Mouse (Mus musculus) forebrain, embryonic 14.5 days (tissue): ENCODE data around the gene Fbxl20. TPM values are rescaled to one million over a fixed set of nuclear protein-coding genes. Genes with fewer than 3 reads are reported as not detected.
"Not testable (repeated sequence)": the region's sequence is repeated elsewhere in the genome, so short reads cannot be mapped to it uniquely, and the experiment has no call there.

ENCODE experiments used
- ATAC-seq: fragments of 200-750 bp; cut with Nextera tagmentation; 2 replicates; pipeline ENCODE4 v1.8.0; 2017; ENCODE audit warnings: mild to moderate bottlenecking, moderate library complexity
- DNase-seq: peaks from one replicate; pipeline ENCODE4 v3.0.0-alpha.2; 2015; ENCODE audit warnings: low spot score
- H3K27ac ChIP-seq: fragments of 300-500 bp; sonication (generic); 2 replicates; pipeline ENCODE4 v1.5.1; 2014; ENCODE audit warnings: low read depth, mild to moderate bottlenecking, control low read depth, low read length, moderate library complexity
- H3K27me3 ChIP-seq: fragments of 300-500 bp; sonication (generic); replicated peaks from 2 replicates; pipeline ENCODE4 v1.6.1; 2014; ENCODE audit warnings: low read length, control low read depth, mixed read lengths; ENCODE audit not compliant: control insufficient read depth, insufficient read depth
- H3K36me3 ChIP-seq: fragments of 300-500 bp; sonication (generic); 2 replicates; pipeline ENCODE4 v1.6.1; 2014; ENCODE audit warnings: low read length, control low read depth; ENCODE audit not compliant: control insufficient read depth, insufficient read depth
- H3K4me1 ChIP-seq: fragments of 300-500 bp; sonication (generic); 2 replicates; pipeline ENCODE4 v1.6.1; 2014; ENCODE audit warnings: antibody characterized with exemption, low read length, control low read depth; ENCODE audit not compliant: control insufficient read depth, insufficient read depth
- H3K4me2 ChIP-seq: fragments of 300-500 bp; sonication (generic); 2 replicates; pipeline ENCODE4 v1.6.1; 2014; ENCODE audit warnings: mild to moderate bottlenecking, control low read depth, low read length
- H3K4me3 ChIP-seq: fragments of 300-500 bp; sonication (generic); 2 replicates; pipeline ENCODE4 v1.5.1; 2014; ENCODE audit warnings: low read depth, low read length, control low read depth
- H3K9ac ChIP-seq: fragments of 300-500 bp; sonication (generic); 2 replicates; pipeline ENCODE4 v1.6.1; 2014; ENCODE audit warnings: mild to moderate bottlenecking, low read length, control low read depth, moderate library complexity
- H3K9me3 ChIP-seq: fragments of 300-500 bp; sonication (generic); replicated peaks from 2 replicates; pipeline ENCODE4 v1.6.1; 2016; ENCODE audit warnings: low read length, control low read depth, mixed read lengths; ENCODE audit not compliant: control insufficient read depth
- WGBS: fragments of 180-500 bp; shearing (Covaris S2); extraction: QIAGEN DNeasy Blood & Tissue Kit; methylation state at CpG from one replicate; pipeline ENCODE4 v1.1.7; 2014; 5-methylcytosine and 5-hydroxymethylcytosine counted together
- polyA plus RNA-seq: library from polyadenylated mRNA; unstranded; fragments of >200 nt; fragmentation: Nextera tagmentation; extraction: Ambion mirVana; gene quantifications from 2 replicates; pipeline ENCODE4 v1.2.1, GENCODE M21; 2014

Gene Fbxl20
- polyA plus RNA-seq, result 23.0 and 27.4 TPM in 2 replicates

DNA sequence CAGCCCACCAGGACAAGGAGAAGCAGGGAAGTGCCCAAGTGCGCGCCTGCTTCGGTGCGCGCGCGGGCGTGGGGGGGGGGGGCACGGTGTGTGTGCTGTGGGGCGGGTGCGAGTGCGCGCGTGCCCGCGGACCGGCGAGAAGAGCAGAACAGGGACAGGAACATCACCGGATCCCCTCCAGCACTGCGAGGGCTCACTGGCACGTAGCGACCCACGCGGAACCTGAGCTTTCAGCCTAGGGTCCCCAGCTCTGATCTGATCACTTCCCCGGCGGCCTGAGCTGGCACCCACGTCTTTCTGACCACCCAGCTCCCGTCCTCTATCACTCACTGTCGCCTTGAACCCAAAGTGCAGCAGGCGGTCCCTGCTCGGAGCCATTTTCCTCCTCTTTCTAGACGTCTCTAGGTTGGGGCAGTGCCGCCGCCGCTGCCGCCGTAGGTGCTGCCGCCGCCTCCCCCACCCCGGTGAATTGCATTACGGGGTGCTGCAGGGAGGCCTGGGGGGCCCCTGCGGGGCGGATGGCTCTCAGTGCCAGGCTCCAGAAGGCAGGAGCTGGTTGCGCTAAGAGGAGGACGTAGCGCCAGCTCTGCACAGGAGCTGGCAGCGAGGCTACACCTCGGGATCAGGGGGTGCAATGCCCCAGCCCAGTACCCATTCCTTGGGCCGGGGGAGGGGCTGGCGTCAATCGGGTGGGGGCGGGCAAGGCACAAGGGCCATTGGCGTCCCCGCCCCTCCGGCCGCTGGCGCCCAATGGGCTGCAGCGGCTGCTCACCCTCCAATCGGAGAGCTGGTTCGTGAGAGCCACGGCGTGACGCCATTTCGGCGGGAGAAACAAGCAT lies at the start of gene Fbxl20:
Gene Fbxl20 (minus strand): TSS at position 618 of the 839 bp plus-strand sequence.
- H3K4me2 ChIP-seq, result peak within 1 kb of the TSS; percentile 58
- 0% methylated on average over 53 of the region's 65 CpGs for WGBS
- no peaks in the 10 kb centered on the region for H3K27me3 ChIP-seq
- peak within 1 kb of the TSS; percentile 96 for H3K4me3 ChIP-seq
- no peaks in the 10 kb centered on the region for H3K9me3 ChIP-seq
- H3K9ac ChIP-seq, result peak within 1 kb of the TSS; percentile 92
- peak within 1 kb of the TSS; percentile 93 for H3K27ac ChIP-seq
- DNase-seq (peak; percentile 98), ATAC-seq (peak; percentile 88)
- H3K4me1 ChIP-seq, result peaks cover 13% of the 10 kb centered on the region
- H3K36me3 ChIP-seq, result peaks cover 12% of the 10 kb centered on the region

DNA sequence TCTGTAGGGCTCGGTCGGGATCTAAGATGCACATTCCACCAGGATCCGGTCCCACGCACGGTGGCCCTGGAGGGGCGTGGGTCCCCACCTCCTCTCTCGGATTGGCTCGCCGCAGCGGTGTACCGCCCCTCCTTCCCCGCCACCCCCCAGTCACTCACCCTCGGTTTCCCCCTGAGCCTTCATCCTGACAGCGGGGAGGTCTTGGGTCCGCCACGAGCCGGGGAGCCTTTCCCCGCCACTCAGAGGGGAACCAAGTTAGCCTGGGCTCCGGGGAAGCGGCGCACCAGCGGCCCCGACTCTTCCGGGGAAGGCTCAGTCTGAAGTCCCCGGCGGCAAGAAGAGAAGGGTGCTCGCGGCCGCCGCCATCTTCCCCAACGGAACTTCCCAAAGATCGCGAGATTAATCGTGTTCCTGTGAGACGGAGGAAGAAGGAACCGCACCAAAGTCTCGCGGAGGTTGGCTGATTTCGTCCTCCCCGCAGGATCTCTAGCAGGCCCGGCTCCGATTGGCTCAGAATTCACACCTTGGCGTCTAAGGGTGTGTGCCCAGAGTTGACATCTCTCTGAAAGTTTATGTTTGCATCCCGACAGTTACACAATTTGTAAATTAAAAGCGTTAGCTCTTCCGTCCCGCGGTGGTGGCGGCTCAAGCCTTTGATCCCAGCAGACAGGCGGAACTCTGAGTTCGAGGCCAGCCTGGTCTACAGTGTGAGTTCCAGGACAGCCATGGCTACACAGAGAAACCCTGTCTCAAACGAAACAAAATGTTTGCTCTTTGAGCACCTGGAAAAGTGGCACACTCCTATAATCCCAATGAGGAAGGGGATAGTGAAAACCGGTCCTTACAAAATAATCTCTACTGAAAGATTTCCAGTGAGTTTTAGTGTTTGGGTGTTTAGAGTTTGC lies 43.0 kb upstream of the Fbxl20 start, which contains the start of gene Med1:
Gene Med1 (minus strand): TSS at position 393 of the 905 bp plus-strand sequence.
- under 1% methylated on average over 53 of the region's 53 CpGs for WGBS
- Histone ChIP-seq H3K27me3 (no peaks in the 10 kb centered on the region), H3K36me3 (peaks cover 27% of the 10 kb centered on the region), H3K9ac (peak within 1 kb of the TSS; percentile 91), H3K27ac (peak within 1 kb of the TSS; percentile 86), H3K4me3 (peak within 1 kb of the TSS; percentile 82), H3K9me3 (no peaks in the 10 kb centered on the region), H3K4me1 (peaks cover 8% of the 10 kb centered on the region), H3K4me2 (peak within 1 kb of the TSS; percentile 83)
- peak; percentile 98 for ATAC-seq
- DNase-seq, result peak; percentile 99

DNA sequence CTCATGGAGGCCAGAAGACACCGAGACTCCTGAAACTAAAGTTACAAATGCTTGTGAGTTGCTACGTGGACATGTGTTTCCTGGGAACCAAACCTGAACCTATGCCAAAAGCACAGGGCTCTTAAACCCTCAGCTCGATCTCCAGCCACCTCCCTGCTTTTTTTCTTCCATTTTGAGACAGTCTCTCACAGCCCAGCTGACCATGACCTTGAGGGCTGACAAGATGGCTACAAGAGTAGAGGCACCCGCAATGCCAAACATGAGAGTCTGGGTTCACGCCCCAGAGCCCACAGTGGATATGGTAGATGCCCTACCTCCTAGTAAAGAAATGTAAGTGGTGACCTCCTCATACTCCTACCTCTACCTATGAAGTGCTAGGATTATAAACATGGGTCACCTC lies 40.6 kb upstream of the Fbxl20 start:
- H3K9me3 ChIP-seq, result no peaks in the 10 kb centered on the region
- H3K4me2 ChIP-seq, result no peak overlapping the region
- no peak overlapping the region for H3K4me3 ChIP-seq
- peaks cover 47% of the 10 kb centered on the region for H3K36me3 ChIP-seq
- no peaks in the 10 kb centered on the region for H3K27me3 ChIP-seq
- H3K4me1 ChIP-seq, result peaks cover 8% of the 10 kb centered on the region
- WGBS, result 86% methylated on average over 5 of the region's 5 CpGs
- no peak overlapping the region for H3K9ac ChIP-seq
- no peak for DNase-seq
- ATAC-seq, result no peak
- no peak overlapping the region for H3K27ac ChIP-seq

DNA sequence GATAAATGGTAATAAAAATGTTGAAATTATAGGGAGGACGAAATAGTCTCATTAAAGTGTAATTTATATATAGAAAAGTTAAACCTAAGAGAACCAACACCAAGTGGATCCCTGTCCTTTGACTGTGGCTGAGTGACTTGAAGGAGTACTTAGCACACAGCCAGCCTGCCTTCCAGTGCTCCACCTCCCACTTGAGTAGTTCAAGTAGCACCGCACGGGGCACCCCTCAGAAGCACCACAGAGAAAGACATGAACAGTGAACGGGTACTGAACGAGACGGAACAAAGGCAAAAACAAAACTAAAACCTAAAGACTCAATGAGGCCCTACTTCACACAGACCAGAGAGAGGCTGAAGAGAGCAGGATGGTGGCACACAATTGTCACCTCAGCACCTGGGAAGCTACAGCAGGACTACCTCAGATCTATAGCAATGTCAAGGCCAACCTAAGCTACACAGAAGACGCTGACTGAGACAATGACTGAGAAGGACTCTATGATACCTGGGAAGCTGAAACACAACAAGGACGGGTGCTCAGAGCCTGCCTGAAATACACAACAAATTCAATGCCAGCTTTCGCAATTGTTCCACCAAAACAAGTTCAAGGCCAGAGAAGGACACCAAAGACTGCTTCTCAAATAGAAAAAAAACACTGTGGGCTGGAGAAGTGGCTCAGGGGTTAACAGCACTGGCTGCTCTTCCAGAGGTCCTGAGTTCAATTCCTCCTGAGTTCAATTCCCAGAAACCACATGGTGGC lies 37.6 kb upstream of the Fbxl20 start:
- ATAC-seq, result no peak
- H3K36me3 ChIP-seq, result peaks cover 70% of the 10 kb centered on the region
- no peak overlapping the region for H3K4me2 ChIP-seq
- no peaks in the 10 kb centered on the region for H3K27me3 ChIP-seq
- no peak for DNase-seq
- peaks cover 8% of the 10 kb centered on the region for H3K4me1 ChIP-seq
- WGBS, result 93% methylated on average over 9 of the region's 9 CpGs
- no peaks in the 10 kb centered on the region for H3K9me3 ChIP-seq
- no peak overlapping the region for H3K27ac ChIP-seq
- no peak overlapping the region for H3K9ac ChIP-seq
- no peak overlapping the region for H3K4me3 ChIP-seq

DNA sequence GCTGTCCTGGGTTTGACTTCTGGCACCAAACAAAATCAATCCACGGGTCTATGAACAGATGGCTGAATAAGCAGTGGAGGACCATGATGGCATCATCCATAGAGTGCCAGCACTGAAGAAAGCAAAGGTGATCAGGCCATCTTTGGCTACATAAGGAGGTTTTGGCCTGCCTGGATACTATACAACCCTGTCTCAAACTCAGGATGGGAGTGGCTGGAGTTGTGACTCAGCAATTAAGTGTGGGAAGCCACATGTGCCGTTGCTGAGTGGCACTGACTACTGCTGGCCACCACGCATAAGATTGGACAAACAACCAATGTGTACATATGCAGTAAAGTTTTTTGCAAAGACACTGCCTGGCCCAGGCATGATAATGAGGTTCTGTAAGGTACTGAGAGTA lies 31.9 kb upstream of the Fbxl20 start:
- not testable (repeated sequence) for H3K9ac ChIP-seq, H3K4me1 ChIP-seq, H3K27ac ChIP-seq, H3K4me2 ChIP-seq, H3K4me3 ChIP-seq, H3K9me3 ChIP-seq, ATAC-seq, DNase-seq, H3K27me3 ChIP-seq
- H3K36me3 ChIP-seq, result peaks cover 78% of the 10 kb centered on the region
- WGBS, result 91% methylated on average over 3 of the region's 3 CpGs

DNA sequence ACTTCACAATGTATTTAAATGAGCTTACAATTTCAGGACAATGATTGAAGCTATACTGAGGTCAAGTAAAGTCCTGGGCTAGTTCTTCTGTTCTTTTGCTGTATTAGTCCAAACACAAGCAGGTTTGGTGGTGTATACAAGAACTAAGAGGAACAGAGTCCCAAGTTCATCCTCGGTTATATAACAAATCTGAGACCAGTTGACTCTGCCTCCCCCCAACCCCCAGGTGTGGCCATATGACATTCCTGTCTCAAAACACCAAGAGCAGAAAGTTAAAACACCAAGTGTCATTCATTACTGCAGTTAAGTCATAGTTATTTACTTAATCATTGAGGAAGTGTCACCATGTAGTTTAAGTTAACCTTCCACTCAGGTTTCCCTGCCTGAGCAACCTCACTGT lies 18.2 kb upstream of the Fbxl20 start:
- no peak overlapping the region for H3K27ac ChIP-seq
- H3K9ac ChIP-seq, result no peak overlapping the region
- WGBS, result 89% methylated on average over 1 of the region's 1 CpGs
- no peaks in the 10 kb centered on the region for H3K9me3 ChIP-seq
- H3K27me3 ChIP-seq, result no peaks in the 10 kb centered on the region
- ATAC-seq, result no peak
- no peaks in the 10 kb centered on the region for H3K4me1 ChIP-seq
- H3K36me3 ChIP-seq, result peaks cover 87% of the 10 kb centered on the region
- no peak overlapping the region for H3K4me3 ChIP-seq
- H3K4me2 ChIP-seq, result no peak overlapping the region
- no peak for DNase-seq

DNA sequence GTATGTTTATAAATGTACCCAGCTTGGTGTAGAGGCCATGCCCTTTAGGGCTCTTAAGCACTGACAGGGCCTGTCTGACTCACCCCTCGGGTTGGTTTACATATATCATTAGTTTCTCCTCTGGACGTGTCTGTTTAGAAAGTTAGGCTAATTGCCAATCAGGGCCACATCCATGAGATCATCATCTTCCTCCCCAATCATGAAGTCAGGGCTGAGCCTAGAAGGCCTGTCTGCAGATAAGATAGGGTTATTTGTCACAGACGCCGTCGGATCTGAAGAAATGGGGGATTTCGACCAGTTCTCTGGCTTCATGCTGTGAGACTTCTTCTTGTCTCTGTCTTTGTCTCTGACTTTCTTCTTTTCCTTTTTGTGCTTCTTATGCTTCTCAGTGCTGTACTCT lies 4.9 kb upstream of the Fbxl20 start:
- no peaks in the 10 kb centered on the region; the same call in 1 of the 2 replicates for H3K4me1 ChIP-seq
- H3K9me3 ChIP-seq, result no peaks in the 10 kb centered on the region
- H3K4me2 ChIP-seq, result no peak overlapping the region
- DNase-seq (no peak), ATAC-seq (no peak)
- no peaks in the 10 kb centered on the region for H3K27me3 ChIP-seq
- no peak overlapping the region for H3K4me3 ChIP-seq
- H3K27ac ChIP-seq, result no peak overlapping the region
- WGBS, result 89% methylated on average over 6 of the region's 6 CpGs
- H3K36me3 ChIP-seq, result peaks cover 58% of the 10 kb centered on the region
- no peak overlapping the region for H3K9ac ChIP-seq

DNA sequence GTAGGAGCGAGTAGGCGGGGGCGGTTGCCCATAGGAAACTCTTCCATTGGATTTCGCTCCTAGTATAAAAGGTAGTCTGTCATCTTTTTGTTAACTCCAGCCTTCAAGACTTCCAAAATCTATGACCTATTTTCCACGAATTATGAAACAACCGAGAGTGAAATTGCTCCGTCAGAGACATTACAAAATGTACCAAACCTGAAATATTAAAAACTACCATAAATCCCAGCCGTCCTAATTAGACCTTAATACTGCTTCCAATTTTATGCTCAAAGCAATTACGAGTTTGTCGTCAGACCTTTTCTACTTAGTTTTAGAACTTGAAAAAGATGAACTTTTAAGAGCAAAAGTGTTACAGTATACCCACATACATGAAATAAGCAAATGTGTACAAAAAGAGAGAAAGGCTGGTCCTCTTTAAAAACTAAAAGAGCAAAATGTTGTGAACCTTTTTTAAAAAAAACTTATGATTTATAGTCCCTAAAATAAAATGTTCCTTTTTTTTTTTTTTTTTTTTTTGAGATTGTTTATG lies 488 bp upstream of the Fbxl20 start:
- Histone ChIP-seq H3K4me3 (peak overlapping the region; percentile 96), H3K4me2 (peak overlapping the region; percentile 58), H3K27ac (no peak overlapping the region), H3K27me3 (no peaks in the 10 kb centered on the region), H3K9me3 (no peaks in the 10 kb centered on the region), H3K4me1 (peaks cover 13% of the 10 kb centered on the region), H3K36me3 (peaks cover 19% of the 10 kb centered on the region), H3K9ac (no peak overlapping the region)
- DNase-seq (no peak), ATAC-seq (no peak)
- 10% methylated on average over 10 of the region's 10 CpGs for WGBS
